Mouse (Mus musculus) stomach, postnatal 0 days (tissue): ENCODE measurements at regions not wholly inside any gene's neighbourhood (a gene's known extent, or its start where the extent isn't known, plus 50 kb on each side); places are given as distances from the start of the nearest gene placed in this dataset.

Experiments
- ATAC-seq: fragments of 200-750 bp; cut with Nextera tagmentation; 2 replicates; pipeline ENCODE4 v1.8.0; 2017; ENCODE audit not compliant: low FRiP score, low TSS enrichment
- DNase-seq: peaks from one replicate; pipeline ENCODE4 v3.0.0-alpha.2; 2016; ENCODE audit warnings: low spot score
- H3K27ac ChIP-seq: fragments of 300-500 bp; sonication (generic); replicated peaks from 2 replicates; pipeline ENCODE4 v1.5.1; 2014; ENCODE audit warnings: mild to moderate bottlenecking, control low read depth
- H3K27me3 ChIP-seq: fragments of 300-500 bp; sonication (generic); 2 replicates; pipeline ENCODE4 v1.6.1; 2014; ENCODE audit warnings: low read length; ENCODE audit not compliant: control insufficient read depth, insufficient read depth
- H3K36me3 ChIP-seq: fragments of 300-500 bp; sonication (generic); 2 replicates; pipeline ENCODE4 v1.6.1; 2014; ENCODE audit warnings: low read length, mixed read lengths; ENCODE audit not compliant: control insufficient read depth, insufficient read depth
- H3K4me1 ChIP-seq: fragments of 300-500 bp; sonication (generic); replicated peaks from 2 replicates; pipeline ENCODE4 v1.6.1; 2014; ENCODE audit warnings: antibody characterized with exemption; ENCODE audit not compliant: control insufficient read depth, insufficient read depth
- H3K4me2 ChIP-seq: fragments of 300-500 bp; sonication (generic); replicated peaks from 2 replicates; pipeline ENCODE4 v1.6.1; 2014; ENCODE audit warnings: low read depth, mild to moderate bottlenecking, control low read depth, moderate library complexity
- H3K4me3 ChIP-seq: fragments of 300-500 bp; sonication (generic); 2 replicates; pipeline ENCODE4 v1.5.1; 2014; ENCODE audit warnings: low read depth, low read length, control low read depth
- H3K9ac ChIP-seq: fragments of 300-500 bp; sonication (generic); 2 replicates; pipeline ENCODE4 v1.6.1; 2014; ENCODE audit warnings: mild to moderate bottlenecking, low read length, control low read depth, mixed read lengths
- H3K9me3 ChIP-seq: fragments of 300-500 bp; sonication (generic); 2 replicates; pipeline ENCODE4 v1.6.1; 2016; ENCODE audit warnings: low read length; ENCODE audit not compliant: control insufficient read depth
- CTCF ChIP-seq: IDR thresholded peaks from 2 replicates; pipeline ENCODE4 v1.5.1; 2016; ENCODE audit warnings: antibody characterized with exemption, low read depth, mild to moderate bottlenecking, moderate library complexity
- EP300 ChIP-seq: optimal IDR thresholded peaks from 2 replicates; pipeline ENCODE3; 2016; ENCODE audit warnings: antibody characterized with exemption
- WGBS: fragments of 180-500 bp; shearing (Covaris S2); extraction: QIAGEN DNeasy Blood & Tissue Kit; methylation state at CpG from one replicate; pipeline ENCODE4 v1.1.7; 2014; 5-methylcytosine and 5-hydroxymethylcytosine counted together

- no peak for DNase-seq
- Histone ChIP-seq H3K4me2 (no peak overlapping the region), H3K36me3 (no peaks in the 10 kb centered on the region), H3K27me3 (no peaks in the 10 kb centered on the region), H3K4me3 (no peak overlapping the region), H3K9ac (no peak overlapping the region), H3K9me3 (no peaks in the 10 kb centered on the region), H3K4me1 (no peaks in the 10 kb centered on the region), H3K27ac (peak overlapping the region; percentile 14; the same call in 1 of the 2 replicates)
- TF ChIP-seq EP300 (no peak), CTCF (no peak)
- 27% methylated on average over 11 of the region's 11 CpGs for WGBS
- no peak for ATAC-seq
These were observed 936.6 kb downstream of the Ndufa4 start for GRCm38 (mm10) chr6:10970587-10971138.

- no peaks in the 10 kb centered on the region for H3K36me3 ChIP-seq
- H3K27ac ChIP-seq, result no peak overlapping the region
- H3K9me3 ChIP-seq, result no peaks in the 10 kb centered on the region
- H3K4me1 ChIP-seq, result no peaks in the 10 kb centered on the region
- TF ChIP-seq EP300, result no peak
- no peak for TF ChIP-seq CTCF
- no peak overlapping the region for H3K4me2 ChIP-seq
- H3K27me3 ChIP-seq, result no peaks in the 10 kb centered on the region
- no peak overlapping the region for H3K9ac ChIP-seq
- DNase-seq (no peak), ATAC-seq (no peak)
- H3K4me3 ChIP-seq, result no peak overlapping the region
- WGBS, result 31% methylated on average over 7 of the region's 7 CpGs
These were observed 937.3 kb downstream of the Ndufa4 start for GRCm38 (mm10) chr6:10969841-10970536.

- WGBS, result 68% methylated on average over 1 of the region's 1 CpGs
- H3K9me3 ChIP-seq, result no peaks in the 10 kb centered on the region
- H3K36me3 ChIP-seq, result no peaks in the 10 kb centered on the region
- ATAC-seq (no peak), DNase-seq (no peak)
- no peak for TF ChIP-seq CTCF
- H3K4me2 ChIP-seq, result no peak overlapping the region
- H3K4me1 ChIP-seq, result no peaks in the 10 kb centered on the region
- no peaks in the 10 kb centered on the region for H3K27me3 ChIP-seq
- H3K27ac ChIP-seq, result no peak overlapping the region
- no peak overlapping the region for H3K9ac ChIP-seq
- H3K4me3 ChIP-seq, result no peak overlapping the region
These were observed 963.8 kb downstream of the Ndufa4 start for GRCm38 (mm10) chr6:10943545-10943944.

GRCm38 (mm10) chr6:10941470-10941869 is 965.8 kb downstream of the Ndufa4 start:
- H3K4me1 ChIP-seq, result no peaks in the 10 kb centered on the region
- ATAC-seq (no peak), DNase-seq (no peak)
- no peak overlapping the region for H3K4me3 ChIP-seq
- H3K9me3 ChIP-seq, result no peaks in the 10 kb centered on the region
- TF ChIP-seq CTCF (no peak), EP300 (no peak)
- H3K4me2 ChIP-seq, result no peak overlapping the region
- no peaks in the 10 kb centered on the region for H3K27me3 ChIP-seq
- 87% methylated on average over 3 of the region's 3 CpGs for WGBS
- H3K36me3 ChIP-seq, result no peaks in the 10 kb centered on the region
- no peak overlapping the region for H3K9ac ChIP-seq
- no peak overlapping the region for H3K27ac ChIP-seq
